Mouse (Mus musculus) ES-E14 (cell line): ENCODE results near the gene Dennd6b.

Source experiments
- CHD2 ChIP-seq: IDR thresholded peaks from 2 replicates; pipeline ENCODE4 v1.6.1; 2014; ENCODE audit warnings: mild to moderate bottlenecking, low read depth, low read length, inconsistent platforms
- HCFC1 ChIP-seq: IDR thresholded peaks from 2 replicates; pipeline ENCODE4 v1.6.1; 2012; ENCODE audit warnings: low read length, inconsistent platforms, borderline replicate concordance; ENCODE audit not compliant: insufficient read depth
- MAFK ChIP-seq: IDR thresholded peaks from 2 replicates; pipeline ENCODE4 v1.6.1; 2014; ENCODE audit warnings: mild to moderate bottlenecking, low read depth, low read length, inconsistent platforms; ENCODE audit not compliant: insufficient read depth
- ZC3H11A ChIP-seq: IDR thresholded peaks from 2 replicates; pipeline ENCODE4 v1.6.1; 2012; ENCODE audit warnings: low read depth, mild to moderate bottlenecking, inconsistent platforms, low read length, borderline replicate concordance
- ZNF384 ChIP-seq: IDR thresholded peaks from 2 replicates; pipeline ENCODE4 v1.6.1; 2012; ENCODE audit warnings: low read depth, low read length, inconsistent platforms

DNA sequence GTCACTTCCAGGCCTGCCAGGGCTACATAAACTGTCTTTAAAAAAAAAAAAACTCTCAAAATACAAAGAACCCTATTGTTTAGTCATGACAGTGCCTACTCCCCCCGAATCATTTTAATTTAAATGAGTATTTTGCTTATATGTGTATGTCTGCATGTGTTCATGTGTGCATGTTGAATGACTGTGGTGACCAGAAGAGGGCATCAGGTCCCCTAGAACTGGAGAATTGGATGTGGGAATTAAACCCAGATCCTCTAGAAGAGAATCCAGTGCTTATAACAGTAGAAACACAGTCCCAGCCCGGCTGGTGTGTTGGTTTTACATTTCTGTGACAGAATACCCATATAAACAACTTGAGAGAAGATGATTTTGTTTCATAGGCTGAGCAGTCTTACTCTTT, 44.7 kb upstream of the Dennd6b start:
- no peak for TF ChIP-seq HCFC1
- TF ChIP-seq ZC3H11A: no peak
- TF ChIP-seq CHD2: no peak
- TF ChIP-seq MAFK: no peak
- no peak for TF ChIP-seq ZNF384
